Mouse (Mus musculus) heart, adult 2 months (tissue): ENCODE data around the gene Reln.

Experiments
- EP300 ChIP-seq: fragments of 200-500 bp; IDR thresholded peaks from 2 replicates; pipeline ENCODE4 v1.6.1; 2011; ENCODE audit warnings: low read depth, low read length, control low read depth; ENCODE audit not compliant: insufficient read depth
- POLR2A ChIP-seq: fragments of 200-500 bp; IDR thresholded peaks from 2 replicates; pipeline ENCODE4 v1.6.1; 2011; ENCODE audit warnings: mild to moderate bottlenecking, low read depth, low read length, control low read depth; ENCODE audit not compliant: insufficient read depth

DNA sequence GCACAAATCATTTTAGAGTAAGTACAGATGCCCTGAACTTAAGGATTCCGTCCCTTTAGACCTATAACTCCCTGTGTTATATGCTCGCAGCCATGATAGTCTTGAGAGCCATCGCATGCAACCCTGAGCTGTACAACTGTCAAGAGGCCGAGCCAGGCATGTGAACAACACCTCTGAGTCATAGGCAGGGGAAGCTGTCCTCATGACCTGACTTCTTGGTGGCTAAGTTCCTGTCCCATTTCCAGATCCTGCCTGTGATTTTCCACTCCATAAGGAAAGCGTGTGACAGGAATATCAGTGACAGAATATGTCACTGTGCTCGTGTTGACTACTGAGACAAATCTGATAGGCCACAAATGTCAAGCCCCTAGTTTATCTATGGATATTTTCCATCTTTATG, 285.3 kb downstream of the Reln start:
- TF ChIP-seq EP300 = no peak
- no peak for TF ChIP-seq POLR2A
